Mouse (Mus musculus): ENCODE results near the gene Rpn2.

GRCm38 (mm10) chr2:157261930-157262329 lies 16.9 kb upstream of the Rpn2 start:
- TF ChIP-seq CTCF (IDR thresholded peaks at IDR 0.05; ENCODE audit: extremely low read depth, insufficient read length, insufficient replicate concordance, low read depth, low read length) (no peak), POLR2A (IDR thresholded peaks at IDR 0.05; ENCODE audit: low read depth, low read length) (no peak)
